Mouse (Mus musculus) intestine, embryonic 16.5 days (tissue): ENCODE results near the gene Serinc5. TPM values are rescaled to one million over a fixed set of nuclear protein-coding genes. Genes with fewer than 3 reads are reported as not detected.
A peak's percentile ranks its signal among the peaks of the same experiment; 100 is the strongest.
"Not testable (repeated sequence)": the region's sequence is repeated elsewhere in the genome, so short reads cannot be mapped to it uniquely, and the experiment has no call there.

ENCODE experiments used
- ATAC-seq: fragments of 200-750 bp; cut with Nextera tagmentation; 2 replicates; pipeline ENCODE4 v1.8.0; 2017; ENCODE audit warnings: moderate TSS enrichment, moderate library complexity
- H3K27ac ChIP-seq: fragments of 300-500 bp; sonication (generic); 2 replicates; pipeline ENCODE4 v1.5.1; 2014; ENCODE audit warnings: mild to moderate bottlenecking, low read length
- H3K27me3 ChIP-seq: fragments of 300-500 bp; sonication (generic); replicated peaks from 2 replicates; pipeline ENCODE4 v1.6.1; 2014; ENCODE audit warnings: low read length, control low read depth, mixed read lengths; ENCODE audit not compliant: control insufficient read depth, insufficient read depth
- H3K36me3 ChIP-seq: fragments of 300-500 bp; sonication (generic); 2 replicates; pipeline ENCODE4 v1.6.1; 2014; ENCODE audit warnings: low read length, control low read depth; ENCODE audit not compliant: control insufficient read depth, insufficient read depth
- H3K4me1 ChIP-seq: fragments of 300-500 bp; sonication (generic); 2 replicates; pipeline ENCODE4 v1.6.1; 2014; ENCODE audit warnings: low read length, control low read depth, mixed read lengths; ENCODE audit not compliant: control insufficient read depth, insufficient read depth
- H3K4me2 ChIP-seq: fragments of 300-500 bp; sonication (generic); 2 replicates; pipeline ENCODE4 v1.6.1; 2014; ENCODE audit warnings: low read depth, low read length, control low read depth
- H3K4me3 ChIP-seq: fragments of 300-500 bp; sonication (generic); 2 replicates; pipeline ENCODE4 v1.5.1; 2014; ENCODE audit warnings: mild to moderate bottlenecking, low read length
- H3K9ac ChIP-seq: fragments of 300-500 bp; sonication (generic); 2 replicates; pipeline ENCODE4 v1.6.1; 2014; ENCODE audit warnings: low read depth, low read length
- H3K9me3 ChIP-seq: fragments of 300-500 bp; sonication (generic); 2 replicates; pipeline ENCODE4 v1.6.1; 2016; ENCODE audit warnings: low read length, control low read depth; ENCODE audit not compliant: control insufficient read depth
- WGBS: fragments of 180-500 bp; shearing (Covaris S2); extraction: QIAGEN DNeasy Blood & Tissue Kit; methylation state at CpG from one replicate; pipeline ENCODE4 v1.1.7; 2014; 5-methylcytosine and 5-hydroxymethylcytosine counted together
- polyA plus RNA-seq: library from polyadenylated mRNA; unstranded; fragments of >200 nt; fragmentation: Nextera tagmentation; extraction: Ambion mirVana; gene quantifications from 2 replicates; pipeline ENCODE4 v1.2.1, GENCODE M21; 2015

Gene Serinc5
- polyA plus RNA-seq, 1 experiment from 2014 or later, result 18.0 TPM

GRCm38 (mm10) chr13:92685273-92685672 lies 74.4 kb downstream of the Serinc5 start:
- no peaks in the 10 kb centered on the region for H3K9me3 ChIP-seq
- H3K9ac ChIP-seq, result no peak overlapping the region
- H3K4me1 ChIP-seq, result no peaks in the 10 kb centered on the region
- WGBS, result 83% methylated on average over 4 of the region's 4 CpGs
- H3K36me3 ChIP-seq, result peaks cover 9% of the 10 kb centered on the region
- H3K4me3 ChIP-seq, result no peak overlapping the region
- no peak overlapping the region for H3K4me2 ChIP-seq
- ATAC-seq, result no peak
- no peaks in the 10 kb centered on the region for H3K27me3 ChIP-seq
- H3K27ac ChIP-seq, result no peak overlapping the region

- not testable (repeated sequence) for H3K4me3 ChIP-seq, H3K9ac ChIP-seq, H3K27me3 ChIP-seq, ATAC-seq, H3K4me2 ChIP-seq, H3K36me3 ChIP-seq, H3K4me1 ChIP-seq, H3K27ac ChIP-seq, H3K9me3 ChIP-seq
- WGBS, result 84% methylated on average over 1 of the region's 1 CpGs
Observed at GRCm38 (mm10) chr13:92687151-92687550, 76.3 kb downstream of the Serinc5 start.

GRCm38 (mm10) chr13:92689061-92689460 lies 78.2 kb downstream of the Serinc5 start:
- Histone ChIP-seq H3K4me1 (no peaks in the 10 kb centered on the region), H3K9me3 (no peaks in the 10 kb centered on the region), H3K4me3 (no peak overlapping the region), H3K27me3 (no peaks in the 10 kb centered on the region), H3K27ac (no peak overlapping the region), H3K9ac (no peak overlapping the region), H3K36me3 (peaks cover 9% of the 10 kb centered on the region), H3K4me2 (no peak overlapping the region)
- WGBS, result 89% methylated on average over 2 of the region's 2 CpGs
- ATAC-seq, result no peak

- no peak overlapping the region for H3K4me3 ChIP-seq
- H3K27me3 ChIP-seq, result no peaks in the 10 kb centered on the region
- no peak overlapping the region for H3K4me2 ChIP-seq
- H3K9me3 ChIP-seq, result no peaks in the 10 kb centered on the region
- no peaks in the 10 kb centered on the region for H3K36me3 ChIP-seq
- ATAC-seq, result peak; percentile 58
- no peak overlapping the region; the same call in 1 of the 2 replicates for H3K27ac ChIP-seq
- H3K9ac ChIP-seq, result no peak overlapping the region
- 49% methylated on average over 10 of the region's 10 CpGs for WGBS
- peaks cover 3% of the 10 kb centered on the region; the same call in 1 of the 2 replicates for H3K4me1 ChIP-seq
Observed at GRCm38 (mm10) chr13:92693866-92694550, 83.1 kb downstream of the Serinc5 start.

GRCm38 (mm10) chr13:92696491-92696939 lies 85.6 kb downstream of the Serinc5 start:
- peaks cover 3% of the 10 kb centered on the region; the same call in 1 of the 2 replicates for H3K4me1 ChIP-seq
- no peaks in the 10 kb centered on the region for H3K9me3 ChIP-seq
- H3K27ac ChIP-seq, result peak overlapping the region; percentile 63; the same call in 1 of the 2 replicates
- no peak overlapping the region for H3K9ac ChIP-seq
- no peaks in the 10 kb centered on the region for H3K36me3 ChIP-seq
- ATAC-seq, result peak; percentile 77
- no peak overlapping the region for H3K4me2 ChIP-seq
- H3K27me3 ChIP-seq, result no peaks in the 10 kb centered on the region
- 28% methylated on average over 5 of the region's 5 CpGs for WGBS
- H3K4me3 ChIP-seq, result no peak overlapping the region

- WGBS, result 62% methylated on average over 4 of the region's 4 CpGs
- Histone ChIP-seq H3K9me3 (no peaks in the 10 kb centered on the region), H3K4me2 (no peak overlapping the region), H3K27ac (peak overlapping the region; percentile 63), H3K27me3 (no peaks in the 10 kb centered on the region), H3K9ac (no peak overlapping the region), H3K36me3 (no peaks in the 10 kb centered on the region), H3K4me3 (no peak overlapping the region), H3K4me1 (peaks cover 3% of the 10 kb centered on the region; the same call in 1 of the 2 replicates)
- ATAC-seq, result no peak
Observed at GRCm38 (mm10) chr13:92697141-92697540, 86.2 kb downstream of the Serinc5 start.

GRCm38 (mm10) chr13:92698781-92699180 lies 87.9 kb downstream of the Serinc5 start:
- H3K4me1 ChIP-seq, result peaks cover 3% of the 10 kb centered on the region; the same call in 1 of the 2 replicates
- H3K27me3 ChIP-seq, result no peaks in the 10 kb centered on the region
- no peaks in the 10 kb centered on the region for H3K9me3 ChIP-seq
- H3K4me3 ChIP-seq, result no peak overlapping the region
- no peak for ATAC-seq
- no peak overlapping the region for H3K27ac ChIP-seq
- no peaks in the 10 kb centered on the region for H3K36me3 ChIP-seq
- H3K9ac ChIP-seq, result no peak overlapping the region
- 78% methylated on average over 9 of the region's 9 CpGs for WGBS
- no peak overlapping the region for H3K4me2 ChIP-seq

- Histone ChIP-seq H3K9me3 (no peaks in the 10 kb centered on the region), H3K9ac (no peak overlapping the region), H3K27me3 (no peaks in the 10 kb centered on the region), H3K4me2 (no peak overlapping the region), H3K4me3 (no peak overlapping the region), H3K27ac (no peak overlapping the region), H3K36me3 (no peaks in the 10 kb centered on the region), H3K4me1 (peaks cover 3% of the 10 kb centered on the region; the same call in 1 of the 2 replicates)
- 83% methylated on average over 6 of the region's 6 CpGs for WGBS
- peak; percentile 28; the same call in 1 of the 2 replicates for ATAC-seq
Observed at GRCm38 (mm10) chr13:92699395-92699794, 88.5 kb downstream of the Serinc5 start.

GRCm38 (mm10) chr13:92702035-92702434 lies 91.1 kb downstream of the Serinc5 start:
- H3K4me1 ChIP-seq, result peaks cover 8% of the 10 kb centered on the region; the same call in 1 of the 2 replicates

More at GRCm38 (mm10) chr13:92702035-92702434, 91.1 kb downstream of the Serinc5 start:
- Histone ChIP-seq H3K9me3 (no peaks in the 10 kb centered on the region), H3K36me3 (0 out of 2 replicates have a peak, but pooled peaks cover 2% of the 10 kb centered on the region), H3K9ac (no peak overlapping the region), H3K4me3 (no peak overlapping the region), H3K27ac (no peak overlapping the region), H3K27me3 (no peaks in the 10 kb centered on the region), H3K4me2 (no peak overlapping the region)
- ATAC-seq, result no peak
- WGBS, result 59% methylated on average over 5 of the region's 5 CpGs
